Mouse (Mus musculus): ENCODE measurements around the gene Tcp11l2.

Tcp11l2 gene

GRCm38 (mm10) chr10:84576395-84577070, at the start of gene Tcp11l2:
Tcp11l2 (plus strand) TSS chr10:84576626.
- peak; percentile 96 for DNase-seq (ENCODE audit: low spot score)

- DNase-seq (ENCODE audit: low spot score), result no peak
Observed at GRCm38 (mm10) chr10:84527070-84527469, 49.4 kb upstream of the Tcp11l2 start.

- no peak for DNase-seq (ENCODE audit: low spot score)
Observed at GRCm38 (mm10) chr10:84527631-84528030, 48.8 kb upstream of the Tcp11l2 start.

- DNase-seq (ENCODE audit: low spot score), result no peak
Observed at GRCm38 (mm10) chr10:84530388-84530787, 46.0 kb upstream of the Tcp11l2 start.

- no peak for DNase-seq (ENCODE audit: low spot score)
Observed at GRCm38 (mm10) chr10:84531576-84531975, 44.9 kb upstream of the Tcp11l2 start.

GRCm38 (mm10) chr10:84532191-84532889, 44.1 kb upstream of the Tcp11l2 start:
- peak; percentile 85 for DNase-seq (ENCODE audit: low spot score)

- no peak for DNase-seq (ENCODE audit: low spot score)
Observed at GRCm38 (mm10) chr10:84532911-84533882, 43.2 kb upstream of the Tcp11l2 start.

- peak; percentile 73 for DNase-seq (ENCODE audit: low spot score)
Observed at GRCm38 (mm10) chr10:84533912-84534671, 42.3 kb upstream of the Tcp11l2 start, which contains the start of gene Ckap4. Ckap4 (minus strand) TSS chr10:84534062.

GRCm38 (mm10) chr10:84535458-84535857, 41.0 kb upstream of the Tcp11l2 start:
- no peak for DNase-seq (ENCODE audit: low spot score)

GRCm38 (mm10) chr10:84535859-84536258, 40.6 kb upstream of the Tcp11l2 start:
- DNase-seq (ENCODE audit: low spot score), result no peak

GRCm38 (mm10) chr10:84539651-84540050, 36.8 kb upstream of the Tcp11l2 start:
- DNase-seq (ENCODE audit: low spot score), result no peak

GRCm38 (mm10) chr10:84542802-84543658, 33.4 kb upstream of the Tcp11l2 start:
- no peak for DNase-seq (ENCODE audit: low spot score)

- DNase-seq (ENCODE audit: low spot score), result no peak
Observed at GRCm38 (mm10) chr10:84544841-84545610, 31.4 kb upstream of the Tcp11l2 start.

GRCm38 (mm10) chr10:84549146-84549919, 27.1 kb upstream of the Tcp11l2 start:
- no peak for DNase-seq (ENCODE audit: low spot score)

- DNase-seq (ENCODE audit: low spot score), result no peak
Observed at GRCm38 (mm10) chr10:84549920-84550293, 26.5 kb upstream of the Tcp11l2 start.

- no peak for DNase-seq (ENCODE audit: low spot score)
Observed at GRCm38 (mm10) chr10:84551846-84552245, 24.6 kb upstream of the Tcp11l2 start.

- no peak for DNase-seq (ENCODE audit: low spot score)
Observed at GRCm38 (mm10) chr10:84552477-84552876, 23.9 kb upstream of the Tcp11l2 start.

- DNase-seq (ENCODE audit: low spot score), result no peak
Observed at GRCm38 (mm10) chr10:84554291-84555009, 22.0 kb upstream of the Tcp11l2 start.

Data from lung, postnatal 25 days (tissue).